Mouse (Mus musculus): ENCODE measurements around the gene Pigu.

GRCm38 (mm10) chr2:155248206-155248605, 109.0 kb downstream of the Pigu start:
- TF ChIP-seq POLR2A (IDR thresholded peaks at IDR 0.05; ENCODE audit: extremely low read depth, insufficient read depth, low read length) (no peak), CTCF (IDR thresholded peaks at IDR 0.05; ENCODE audit: extremely low read depth, insufficient read depth, low read length) (no peak)
